Mouse (Mus musculus): ENCODE measurements around the gene Prdm4. TPM values are rescaled to one million over a fixed set of nuclear protein-coding genes. Genes with fewer than 3 reads are reported as not detected.

The Prdm4 gene
- polyA plus RNA-seq, 1 experiment from 2014 or later: 5.3 TPM

- 0 out of 2 replicates have a peak, but pooled peaks have one; percentile 21 for ATAC-seq (ENCODE audit: low FRiP score, low TSS enrichment)
- H3K9me3 ChIP-seq (ENCODE audit: control insufficient read depth, low read length): no peaks in the 10 kb centered on the region
- peak; percentile 19 for DNase-seq (ENCODE audit: low spot score)
- peaks cover 3% of the 10 kb centered on the region; the same call in 1 of the 2 replicates for H3K36me3 ChIP-seq (ENCODE audit: control insufficient read depth, insufficient read depth, low read length)
- no peaks in the 10 kb centered on the region; the same call in 1 of the 2 replicates for H3K4me1 ChIP-seq (replicated peaks; ENCODE audit: control insufficient read depth, insufficient read depth)
- H3K27ac ChIP-seq (replicated peaks): peak overlapping the region; percentile 88
- TF ChIP-seq CTCF (IDR thresholded peaks at IDR 0.05; ENCODE audit: low read depth) (no peak), EP300 (optimal IDR thresholded peaks at IDR 0.05) (no peak)
- H3K9ac ChIP-seq (ENCODE audit: low read length): peak overlapping the region; percentile 92
- H3K4me2 ChIP-seq (replicated peaks; ENCODE audit: low read depth): peak overlapping the region; percentile 56
- H3K27me3 ChIP-seq (ENCODE audit: control insufficient read depth, insufficient read depth, low read length): no peaks in the 10 kb centered on the region
- H3K4me3 ChIP-seq (ENCODE audit: low read depth, low read length): peak overlapping the region; percentile 95
- 2% methylated on average over 20 of the region's 20 CpGs for WGBS
Observed at GRCm38 (mm10) chr10:85956871-85957419, 40.0 kb upstream of the Prdm4 start.

DNA sequence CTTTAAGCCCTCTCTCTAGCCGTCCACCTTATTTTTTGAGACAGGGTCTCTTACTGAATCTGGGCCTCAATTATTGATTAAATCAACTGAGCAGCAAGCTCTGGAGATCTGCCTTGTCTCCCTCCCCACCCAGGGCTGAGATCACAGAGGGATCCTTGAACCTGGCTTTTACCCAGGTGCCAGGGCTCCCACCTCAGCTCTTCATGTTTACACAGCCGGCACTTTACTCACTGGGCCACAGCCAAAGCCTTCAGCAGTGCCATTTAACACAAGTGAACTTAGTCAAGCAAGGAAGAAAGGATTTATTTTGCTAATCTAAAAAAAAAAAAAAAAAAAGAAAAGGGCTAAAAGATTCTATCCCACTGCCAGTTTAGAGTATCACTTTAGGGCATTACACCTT is 37.5 kb upstream of the Prdm4 start:
- WGBS: 66% methylated on average over 2 of the region's 2 CpGs

DNA sequence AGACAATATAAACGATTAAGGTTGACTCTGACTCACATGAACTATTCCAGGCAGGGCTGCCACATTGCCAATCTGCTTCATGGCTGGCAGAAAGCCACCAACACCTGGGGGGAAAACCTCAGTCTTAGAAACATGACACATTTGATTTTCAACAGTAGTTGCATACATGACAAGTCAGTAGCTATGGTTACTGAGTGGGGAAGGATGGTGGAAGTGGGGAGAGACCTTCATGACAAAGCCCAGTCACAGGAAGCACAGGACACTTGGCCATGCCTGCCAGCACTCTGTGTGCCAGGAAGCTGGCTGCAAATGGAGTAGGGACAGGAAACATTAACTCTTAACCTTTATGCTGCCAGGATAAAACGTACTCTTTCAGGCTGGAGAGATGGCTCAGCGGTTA is 36.5 kb upstream of the Prdm4 start:
- H3K27ac ChIP-seq (replicated peaks): no peak overlapping the region
- H3K27me3 ChIP-seq (ENCODE audit: control insufficient read depth, insufficient read depth, low read length): no peaks in the 10 kb centered on the region
- peaks cover 22% of the 10 kb centered on the region for H3K36me3 ChIP-seq (ENCODE audit: control insufficient read depth, insufficient read depth, low read length)
- no peaks in the 10 kb centered on the region for H3K9me3 ChIP-seq (ENCODE audit: control insufficient read depth, low read length)
- no peak for ATAC-seq (ENCODE audit: low FRiP score, low TSS enrichment)
- no peak overlapping the region for H3K9ac ChIP-seq (ENCODE audit: low read length)
- TF ChIP-seq CTCF (IDR thresholded peaks at IDR 0.05; ENCODE audit: low read depth) (no peak), EP300 (optimal IDR thresholded peaks at IDR 0.05) (no peak)
- no peak for DNase-seq (ENCODE audit: low spot score)
- no peak overlapping the region for H3K4me3 ChIP-seq (ENCODE audit: low read depth, low read length)
- H3K4me2 ChIP-seq (replicated peaks; ENCODE audit: low read depth): no peak overlapping the region
- 65% methylated on average over 3 of the region's 3 CpGs for WGBS
- no peaks in the 10 kb centered on the region; the same call in 1 of the 2 replicates for H3K4me1 ChIP-seq (replicated peaks; ENCODE audit: control insufficient read depth, insufficient read depth)

More for the DNA sequence above, 37.5 kb upstream of the Prdm4 start:
- peak; percentile 38; the same call in 1 of the 2 replicates for ATAC-seq (ENCODE audit: low FRiP score, low TSS enrichment)
- Histone ChIP-seq H3K9me3 (ENCODE audit: control insufficient read depth, low read length) (no peaks in the 10 kb centered on the region), H3K9ac (ENCODE audit: low read length) (no peak overlapping the region), H3K27me3 (ENCODE audit: control insufficient read depth, insufficient read depth, low read length) (no peaks in the 10 kb centered on the region), H3K4me2 (replicated peaks; ENCODE audit: low read depth) (no peak overlapping the region), H3K36me3 (ENCODE audit: control insufficient read depth, insufficient read depth, low read length) (peaks cover 16% of the 10 kb centered on the region), H3K27ac (replicated peaks) (no peak overlapping the region), H3K4me1 (replicated peaks; ENCODE audit: control insufficient read depth, insufficient read depth) (no peaks in the 10 kb centered on the region; the same call in 1 of the 2 replicates), H3K4me3 (ENCODE audit: low read depth, low read length) (no peak overlapping the region)
- peak; percentile 53 for DNase-seq (ENCODE audit: low spot score)
- TF ChIP-seq CTCF (IDR thresholded peaks at IDR 0.05; ENCODE audit: low read depth): no peak
- no peak for TF ChIP-seq EP300 (optimal IDR thresholded peaks at IDR 0.05)

- H3K4me2 ChIP-seq (replicated peaks; ENCODE audit: low read depth): no peak overlapping the region
- no peak for TF ChIP-seq CTCF (IDR thresholded peaks at IDR 0.05; ENCODE audit: low read depth)
- TF ChIP-seq EP300 (optimal IDR thresholded peaks at IDR 0.05): no peak
- no peaks in the 10 kb centered on the region for H3K9me3 ChIP-seq (ENCODE audit: control insufficient read depth, low read length)
- 81% methylated on average over 6 of the region's 6 CpGs for WGBS
- H3K9ac ChIP-seq (ENCODE audit: low read length): no peak overlapping the region
- DNase-seq (ENCODE audit: low spot score) (no peak), ATAC-seq (ENCODE audit: low FRiP score, low TSS enrichment) (no peak)
- H3K36me3 ChIP-seq (ENCODE audit: control insufficient read depth, insufficient read depth, low read length): peaks cover 26% of the 10 kb centered on the region
- H3K4me1 ChIP-seq (replicated peaks; ENCODE audit: control insufficient read depth, insufficient read depth): no peaks in the 10 kb centered on the region; the same call in 1 of the 2 replicates
- H3K4me3 ChIP-seq (ENCODE audit: low read depth, low read length): no peak overlapping the region
- H3K27ac ChIP-seq (replicated peaks): no peak overlapping the region
- H3K27me3 ChIP-seq (ENCODE audit: control insufficient read depth, insufficient read depth, low read length): no peaks in the 10 kb centered on the region
Observed at GRCm38 (mm10) chr10:85951765-85952443, 35.0 kb upstream of the Prdm4 start.

DNA sequence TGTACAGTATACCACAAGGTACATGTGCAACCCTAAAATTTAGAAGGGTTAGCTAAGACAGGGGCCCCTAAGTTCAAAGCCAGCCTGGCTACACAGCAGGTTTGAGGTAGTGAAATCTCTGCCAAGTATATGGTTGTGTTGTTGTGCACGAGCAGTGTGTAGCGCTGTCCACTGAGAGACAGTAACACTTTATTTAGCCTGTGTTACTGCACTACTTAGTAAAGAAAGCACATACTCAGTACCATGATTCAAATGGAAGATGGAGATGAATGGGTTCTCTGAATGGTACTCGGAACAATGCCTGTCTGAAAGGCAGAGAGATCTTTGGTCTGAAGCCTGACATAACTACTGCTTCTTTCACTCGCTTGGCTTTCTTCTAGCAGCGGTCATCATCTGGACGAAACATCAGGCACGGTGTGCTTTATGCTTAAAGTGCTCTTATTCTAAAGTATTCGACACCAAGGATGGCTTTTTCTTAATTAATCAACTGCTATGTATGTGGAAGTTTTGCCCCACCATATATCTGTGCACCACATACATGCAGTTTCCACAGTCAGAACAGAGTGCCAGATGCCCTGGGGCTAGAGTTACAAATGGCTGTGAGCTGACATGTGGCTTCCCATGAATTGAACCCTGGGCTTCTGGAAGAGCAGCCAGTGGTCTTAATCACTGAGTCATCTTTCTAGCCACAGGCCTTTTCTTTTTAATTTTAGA is 31.7 kb upstream of the Prdm4 start:
- H3K36me3 ChIP-seq (ENCODE audit: control insufficient read depth, insufficient read depth, low read length): peaks cover 39% of the 10 kb centered on the region
- H3K27ac ChIP-seq (replicated peaks): no peak overlapping the region
- no peaks in the 10 kb centered on the region for H3K4me1 ChIP-seq (replicated peaks; ENCODE audit: control insufficient read depth, insufficient read depth)
- H3K9ac ChIP-seq (ENCODE audit: low read length): no peak overlapping the region
- 94% methylated on average over 8 of the region's 8 CpGs for WGBS
- TF ChIP-seq CTCF (IDR thresholded peaks at IDR 0.05; ENCODE audit: low read depth) (no peak), EP300 (optimal IDR thresholded peaks at IDR 0.05) (no peak)
- no peaks in the 10 kb centered on the region for H3K27me3 ChIP-seq (ENCODE audit: control insufficient read depth, insufficient read depth, low read length)
- ATAC-seq (ENCODE audit: low FRiP score, low TSS enrichment) (no peak), DNase-seq (ENCODE audit: low spot score) (no peak)
- H3K9me3 ChIP-seq (ENCODE audit: control insufficient read depth, low read length): no peaks in the 10 kb centered on the region
- H3K4me3 ChIP-seq (ENCODE audit: low read depth, low read length): no peak overlapping the region
- H3K4me2 ChIP-seq (replicated peaks; ENCODE audit: low read depth): no peak overlapping the region
